Mouse (Mus musculus): ENCODE results near the gene Trpm1. TPM values are rescaled to one million over a fixed set of nuclear protein-coding genes. Genes with fewer than 3 reads are reported as not detected.
"Not testable (repeated sequence)": the region's sequence is repeated elsewhere in the genome, so short reads cannot be mapped to it uniquely, and the experiment has no call there.

Gene Trpm1
- polyA plus RNA-seq (2016; fragmentation: Nextera tagmentation; extraction: Ambion mirVana), result 0.41 and 6.1 TPM in 2 replicates

GRCm38 (mm10) chr7:64153535-64153934 lies at the start of gene Trpm1:
Gene Trpm1, plus strand, starts transcription at chr7:64153835.
- Histone ChIP-seq H3K36me3 (no peaks in the 10 kb centered on the region), H3K27me3 (ENCODE audit: low read depth, poor library complexity, severe bottlenecking) (no peaks in the 10 kb centered on the region), H3K4me3 (no peak within 1 kb of the TSS), H3K4me1 (peaks cover 22% of the 10 kb centered on the region), H3K9me3 (replicated peaks) (no peaks in the 10 kb centered on the region), H3K27ac (replicated peaks) (no peak within 1 kb of the TSS)
- DNase-seq (ENCODE audit: low spot score), result no peak
- WGBS, result 86% methylated on average over 2 of the region's 2 CpGs

DNA sequence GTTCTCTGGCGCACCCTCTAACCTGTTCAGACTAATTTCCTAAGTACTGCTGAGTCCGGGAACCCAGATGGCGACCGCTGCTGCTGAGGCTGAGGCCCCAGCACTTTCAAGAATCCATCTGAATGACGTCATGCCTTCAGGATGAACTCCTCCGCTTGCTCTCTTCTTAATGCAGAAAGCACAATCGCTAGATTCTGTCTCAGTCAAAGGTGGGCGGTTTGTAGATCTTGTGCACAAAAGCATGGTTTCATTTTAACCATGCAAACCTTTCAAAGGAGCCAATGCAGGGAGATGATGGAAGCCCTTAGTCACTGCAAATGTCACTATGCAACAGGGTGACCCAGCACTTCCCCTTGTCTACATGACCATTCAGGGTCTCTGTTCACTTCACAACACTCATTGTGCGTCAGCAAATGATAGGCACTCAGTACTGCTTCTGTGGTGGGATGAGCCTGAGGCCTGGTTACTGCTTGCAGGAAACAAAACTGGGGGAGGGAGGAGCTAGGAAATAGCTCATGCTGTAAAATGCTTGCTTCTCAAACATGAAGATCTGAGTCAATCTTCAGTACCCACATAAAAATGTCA lies 31.4 kb upstream of the Trpm1 start:
- no peak overlapping the region for H3K4me3 ChIP-seq
- no peak overlapping the region for H3K27ac ChIP-seq (replicated peaks)
- H3K4me1 ChIP-seq, result no peaks in the 10 kb centered on the region
- no peak for DNase-seq (ENCODE audit: low spot score)
- no peaks in the 10 kb centered on the region; the same call in 1 of the 2 replicates for H3K9me3 ChIP-seq (replicated peaks)
- 91% methylated on average over 9 of the region's 9 CpGs for WGBS
- H3K27me3 ChIP-seq (ENCODE audit: low read depth, poor library complexity, severe bottlenecking), result no peaks in the 10 kb centered on the region
- H3K36me3 ChIP-seq, result no peaks in the 10 kb centered on the region

- Histone ChIP-seq H3K27me3 (ENCODE audit: low read depth, poor library complexity, severe bottlenecking) (no peaks in the 10 kb centered on the region), H3K27ac (replicated peaks) (no peak overlapping the region), H3K4me1 (no peaks in the 10 kb centered on the region), H3K9me3 (replicated peaks) (no peaks in the 10 kb centered on the region; the same call in 1 of the 2 replicates), H3K36me3 (no peaks in the 10 kb centered on the region), H3K4me3 (no peak overlapping the region)
- 92% methylated on average over 4 of the region's 4 CpGs for WGBS
- DNase-seq (ENCODE audit: low spot score), result no peak
These were observed 29.9 kb upstream of the Trpm1 start for GRCm38 (mm10) chr7:64123721-64124120.

DNA sequence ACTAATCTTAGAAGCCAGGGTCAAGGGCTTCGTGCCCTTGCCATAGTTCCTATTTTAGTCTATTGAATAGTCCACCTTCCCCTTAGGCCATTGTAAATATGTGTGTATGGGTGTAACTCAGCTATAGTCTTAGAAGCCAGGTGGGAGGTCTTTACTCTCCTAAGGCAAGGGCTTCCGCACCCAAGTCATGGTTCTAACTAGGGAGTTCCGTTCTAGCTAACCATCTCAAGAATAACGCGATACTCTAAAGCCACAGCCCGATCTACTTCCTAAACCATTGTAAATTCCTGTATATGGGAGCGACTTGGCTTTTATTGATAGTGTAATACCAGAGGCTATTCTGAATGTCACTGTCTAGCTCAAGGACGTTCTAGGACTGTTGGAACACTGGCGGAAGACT lies 27.6 kb upstream of the Trpm1 start:
- not testable (repeated sequence) for DNase-seq (ENCODE audit: low spot score); H3K4me3 ChIP-seq; H3K4me1 ChIP-seq; H3K36me3 ChIP-seq; H3K9me3 ChIP-seq (replicated peaks); H3K27me3 ChIP-seq (ENCODE audit: low read depth, poor library complexity, severe bottlenecking); H3K27ac ChIP-seq (replicated peaks)
- 95% methylated on average over 9 of the region's 9 CpGs for WGBS

GRCm38 (mm10) chr7:64139866-64140265 lies 13.8 kb upstream of the Trpm1 start:
- H3K27ac ChIP-seq (replicated peaks), result no peak overlapping the region
- DNase-seq (ENCODE audit: low spot score), result no peak
- WGBS, result 92% methylated on average over 2 of the region's 2 CpGs
- H3K27me3 ChIP-seq (ENCODE audit: low read depth, poor library complexity, severe bottlenecking), result no peaks in the 10 kb centered on the region
- H3K4me1 ChIP-seq, result peaks cover 10% of the 10 kb centered on the region; the same call in 1 of the 2 replicates
- no peak overlapping the region for H3K4me3 ChIP-seq
- no peaks in the 10 kb centered on the region for H3K36me3 ChIP-seq
- no peaks in the 10 kb centered on the region for H3K9me3 ChIP-seq (replicated peaks)

GRCm38 (mm10) chr7:64141301-64142032 lies 12.2 kb upstream of the Trpm1 start:
- 92% methylated on average over 19 of the region's 19 CpGs for WGBS
- no peak overlapping the region for H3K4me3 ChIP-seq
- DNase-seq (ENCODE audit: low spot score), result no peak
- H3K27ac ChIP-seq (replicated peaks), result no peak overlapping the region
- H3K4me1 ChIP-seq, result peaks cover 10% of the 10 kb centered on the region; the same call in 1 of the 2 replicates
- H3K36me3 ChIP-seq, result no peaks in the 10 kb centered on the region
- H3K9me3 ChIP-seq (replicated peaks), result no peaks in the 10 kb centered on the region
- no peaks in the 10 kb centered on the region for H3K27me3 ChIP-seq (ENCODE audit: low read depth, poor library complexity, severe bottlenecking)

- Histone ChIP-seq H3K4me1 (0 out of 2 replicates have a peak, but pooled peaks cover 2% of the 10 kb centered on the region), H3K4me3 (no peak overlapping the region), H3K36me3 (no peaks in the 10 kb centered on the region), H3K27ac (replicated peaks) (no peak overlapping the region), H3K27me3 (ENCODE audit: low read depth, poor library complexity, severe bottlenecking) (no peaks in the 10 kb centered on the region), H3K9me3 (replicated peaks) (no peaks in the 10 kb centered on the region)
- DNase-seq (ENCODE audit: low spot score), result no peak
- 82% methylated on average over 2 of the region's 2 CpGs for WGBS
These were observed 4.3 kb upstream of the Trpm1 start for GRCm38 (mm10) chr7:64149337-64149736.

DNA sequence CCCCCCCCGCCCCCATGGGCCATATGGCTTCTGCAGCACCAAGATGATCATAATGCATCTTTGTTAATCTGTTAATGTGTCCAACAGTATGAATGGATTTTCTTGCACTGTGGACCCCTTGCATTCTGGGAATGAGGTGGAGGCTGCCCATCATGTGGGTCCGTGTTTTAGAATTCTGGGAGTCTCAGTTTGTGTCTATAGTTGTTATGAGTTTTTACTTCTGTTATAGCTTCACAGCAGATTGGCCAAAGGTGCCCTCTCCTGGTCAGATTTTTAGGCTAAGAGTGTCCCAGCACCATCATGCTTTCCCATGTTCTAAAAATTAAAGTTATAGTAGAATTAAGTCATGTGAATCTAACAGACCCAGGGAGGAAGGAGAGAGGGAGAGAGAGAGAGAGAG lies 3.9 kb upstream of the Trpm1 start:
- WGBS, result 59% methylated on average over 2 of the region's 2 CpGs

DNA sequence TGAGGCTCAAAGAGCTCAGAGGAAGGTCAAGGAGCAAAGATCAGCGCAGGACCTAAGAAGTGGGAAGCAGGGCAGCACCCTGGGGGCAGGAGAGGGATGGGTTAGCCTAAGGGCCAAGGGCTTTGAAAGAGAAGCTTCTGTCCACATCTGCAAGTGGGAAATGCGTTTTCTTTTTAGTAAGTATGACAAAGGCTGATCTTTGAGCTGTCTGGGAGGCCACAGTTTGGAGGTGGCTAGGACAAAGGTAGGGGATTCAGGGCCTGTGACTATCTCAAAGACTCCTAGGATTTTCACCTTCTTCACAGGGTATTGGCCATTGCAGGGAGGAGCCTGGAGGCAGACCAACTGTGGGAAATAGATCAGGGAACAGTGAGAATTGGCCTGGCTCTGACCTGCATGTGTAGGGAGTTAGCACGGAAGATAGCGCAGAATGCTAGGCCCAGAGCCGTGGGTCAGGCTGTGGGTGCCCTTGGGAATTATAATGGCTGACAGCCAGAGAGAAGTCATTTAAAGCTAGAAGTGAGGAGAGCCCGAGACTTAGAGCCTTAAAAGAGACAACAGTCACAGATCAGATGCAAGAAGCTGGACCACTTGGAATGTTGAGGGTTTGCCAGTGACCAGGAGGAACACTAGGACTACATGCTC lies 3.1 kb upstream of the Trpm1 start:
- Histone ChIP-seq H3K36me3 (no peaks in the 10 kb centered on the region), H3K9me3 (replicated peaks) (no peaks in the 10 kb centered on the region), H3K4me1 (0 out of 2 replicates have a peak, but pooled peaks cover 7% of the 10 kb centered on the region), H3K27ac (replicated peaks) (no peak overlapping the region), H3K27me3 (ENCODE audit: low read depth, poor library complexity, severe bottlenecking) (no peaks in the 10 kb centered on the region), H3K4me3 (no peak overlapping the region)
- 77% methylated on average over 6 of the region's 6 CpGs for WGBS
- no peak for DNase-seq (ENCODE audit: low spot score)

More for the DNA sequence above, 3.9 kb upstream of the Trpm1 start:
- Histone ChIP-seq H3K36me3 (no peaks in the 10 kb centered on the region), H3K4me3 (no peak overlapping the region), H3K4me1 (0 out of 2 replicates have a peak, but pooled peaks cover 2% of the 10 kb centered on the region), H3K9me3 (replicated peaks) (no peaks in the 10 kb centered on the region), H3K27ac (replicated peaks) (no peak overlapping the region), H3K27me3 (ENCODE audit: low read depth, poor library complexity, severe bottlenecking) (no peaks in the 10 kb centered on the region)
- no peak for DNase-seq (ENCODE audit: low spot score)

DNA sequence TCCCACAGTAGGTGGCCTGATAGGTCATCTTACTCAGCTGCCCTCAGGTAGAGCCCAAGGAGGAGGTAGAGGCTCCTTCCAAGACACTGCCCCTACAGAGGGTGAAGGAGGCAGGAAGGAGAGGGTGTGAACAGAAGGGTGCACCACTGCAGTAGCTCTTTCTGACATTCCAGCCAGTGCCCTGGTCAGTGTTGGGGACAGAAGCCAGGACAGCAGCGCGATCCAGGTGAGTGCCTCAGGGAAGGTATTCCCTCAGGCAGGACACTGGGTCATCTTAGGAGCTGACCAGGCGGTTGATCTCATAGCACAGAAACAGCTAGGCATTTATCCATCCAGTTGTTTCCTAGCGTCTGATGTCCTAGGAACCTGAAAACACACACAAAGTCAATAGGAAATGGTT lies 1.6 kb downstream of the Trpm1 start:
- Histone ChIP-seq H3K27ac (replicated peaks) (no peak overlapping the region), H3K27me3 (ENCODE audit: low read depth, poor library complexity, severe bottlenecking) (no peaks in the 10 kb centered on the region), H3K9me3 (replicated peaks) (no peaks in the 10 kb centered on the region), H3K4me3 (no peak overlapping the region), H3K4me1 (peaks cover 38% of the 10 kb centered on the region), H3K36me3 (no peaks in the 10 kb centered on the region)
- WGBS, result 72% methylated on average over 4 of the region's 4 CpGs
- DNase-seq (ENCODE audit: low spot score), result no peak

GRCm38 (mm10) chr7:64155687-64156086 lies 2.1 kb downstream of the Trpm1 start:
- H3K27ac ChIP-seq (replicated peaks), result no peak overlapping the region
- peak; percentile 54 for DNase-seq (ENCODE audit: low spot score)
- H3K36me3 ChIP-seq, result no peaks in the 10 kb centered on the region
- no peak overlapping the region for H3K4me3 ChIP-seq
- 23% methylated on average over 10 of the region's 10 CpGs for WGBS
- no peaks in the 10 kb centered on the region for H3K9me3 ChIP-seq (replicated peaks)
- no peaks in the 10 kb centered on the region for H3K27me3 ChIP-seq (ENCODE audit: low read depth, poor library complexity, severe bottlenecking)
- H3K4me1 ChIP-seq, result peaks cover 41% of the 10 kb centered on the region

DNA sequence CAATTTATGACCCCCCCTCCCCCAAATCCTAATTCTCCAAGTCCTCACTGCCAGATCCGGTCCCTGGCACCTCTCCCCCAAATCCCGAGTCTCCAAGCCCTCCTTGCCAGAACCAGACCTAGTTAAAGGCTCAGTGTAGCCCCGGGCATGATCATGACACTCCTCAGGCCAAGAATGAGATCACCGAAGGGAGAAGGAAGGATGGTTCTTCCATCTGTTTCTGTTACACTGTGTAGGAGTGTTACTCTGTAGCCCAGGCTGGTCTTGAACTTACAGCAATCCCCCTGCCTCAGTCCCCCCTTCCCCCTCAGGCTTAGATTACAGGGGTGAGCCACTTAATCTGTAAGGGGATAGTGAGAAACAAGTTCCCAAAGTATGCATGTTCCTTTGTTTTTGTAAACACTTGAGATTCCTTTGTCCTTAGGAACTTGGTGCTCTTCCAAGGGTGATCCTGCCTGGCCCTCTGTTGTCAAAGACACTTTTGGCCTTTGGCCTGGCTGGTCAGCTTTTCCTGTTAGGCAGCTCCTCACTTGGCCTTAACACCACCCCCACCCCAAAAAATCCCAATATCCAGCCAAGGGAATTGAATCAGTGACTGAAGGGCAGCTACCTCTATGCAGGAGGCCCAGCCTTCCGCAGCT lies 2.8 kb downstream of the Trpm1 start:
- Histone ChIP-seq H3K27ac (replicated peaks) (no peak overlapping the region), H3K4me1 (peaks cover 45% of the 10 kb centered on the region), H3K9me3 (replicated peaks) (no peaks in the 10 kb centered on the region), H3K36me3 (no peaks in the 10 kb centered on the region), H3K27me3 (ENCODE audit: low read depth, poor library complexity, severe bottlenecking) (no peaks in the 10 kb centered on the region), H3K4me3 (no peak overlapping the region)
- no peak for DNase-seq (ENCODE audit: low spot score)
- 87% methylated on average over 5 of the region's 5 CpGs for WGBS

Measured in midbrain, embryonic 10.5 days (tissue).